Mouse (Mus musculus) lung, adult 18-20 months (tissue): Measurements from ENCODE around the gene Esp34.

Experiments used
- DNase-seq, 2 experiments: peaks; one replicate each; pipeline ENCODE4 v3.0.0; 2022; ENCODE audit warnings: mixed read lengths in 2 of 2

The Esp34 gene

GRCm38 (mm10) chr17:38553892-38554291, at the start of gene Esp34:
Gene Esp34, plus strand, starts transcription at chr17:38554192.
- no peak for DNase-seq

- no peak for DNase-seq
These were observed 8.5 kb downstream of the Esp34 start for GRCm38 (mm10) chr17:38562527-38562926.
